Mouse (Mus musculus): ENCODE measurements around the gene Ercc8.

DNA sequence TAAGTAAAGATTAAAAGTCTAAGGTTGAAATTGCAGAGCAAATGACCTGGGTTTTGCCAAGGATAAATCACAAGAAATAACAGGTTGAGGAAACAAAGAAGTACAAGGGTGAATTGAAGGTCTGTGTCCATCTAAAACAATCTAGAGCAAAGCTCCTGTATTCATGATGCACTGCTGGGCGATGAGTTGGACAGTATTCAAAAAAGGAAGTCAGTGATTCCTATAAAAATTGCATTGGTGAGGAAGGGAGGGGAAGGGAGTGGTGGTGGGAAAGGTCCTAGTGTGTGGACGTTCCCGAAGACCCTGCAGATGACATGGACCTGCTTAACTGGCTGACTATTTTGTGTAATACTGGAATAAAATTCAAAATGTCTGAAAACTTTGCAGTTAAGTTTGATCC, 6.1 kb downstream of the Ercc8 start:
- TF ChIP-seq CTCF (IDR thresholded peaks at IDR 0.05; ENCODE audit: low read depth) (no peak), EP300 (IDR thresholded peaks at IDR 0.05; ENCODE audit: low read depth) (no peak)
